Mouse (Mus musculus) lung, postnatal 0 days (tissue): ENCODE measurements at regions not wholly inside any gene's neighbourhood (a gene's known extent, or its start where the extent isn't known, plus 50 kb on each side); places are given as distances from the start of the nearest gene placed in this dataset.
"Not testable (repeated sequence)": the region's sequence is repeated elsewhere in the genome, so short reads cannot be mapped to it uniquely, and the experiment has no call there.

Experiments
- ATAC-seq: fragments of 200-750 bp; cut with Nextera tagmentation; 2 replicates; pipeline ENCODE4 v1.8.0; 2017; ENCODE audit warnings: moderate library complexity
- DNase-seq: peaks from one replicate; pipeline ENCODE4 v3.0.0-alpha.2; 2016; ENCODE audit warnings: low spot score
- H3K27ac ChIP-seq: fragments of 300-500 bp; sonication (generic); 2 replicates; pipeline ENCODE4 v1.5.1; 2014; ENCODE audit warnings: antibody characterized with exemption, mild to moderate bottlenecking, low read length, mixed read lengths
- H3K27me3 ChIP-seq: fragments of 300-500 bp; sonication (generic); replicated peaks from 2 replicates; pipeline ENCODE4 v1.6.1; 2014; ENCODE audit warnings: low read length, mixed read lengths; ENCODE audit not compliant: insufficient read depth
- H3K36me3 ChIP-seq: fragments of 300-500 bp; sonication (generic); 2 replicates; pipeline ENCODE4 v1.6.1; 2014; ENCODE audit warnings: low read length, mixed read lengths; ENCODE audit not compliant: insufficient read depth
- H3K4me1 ChIP-seq: fragments of 300-500 bp; sonication (generic); 2 replicates; pipeline ENCODE4 v1.6.1; 2014; ENCODE audit warnings: antibody characterized with exemption, low read depth, low read length, mixed read lengths; ENCODE audit not compliant: insufficient read depth
- H3K4me2 ChIP-seq: fragments of 300-500 bp; sonication (generic); replicated peaks from 2 replicates; pipeline ENCODE4 v1.6.1; 2014; ENCODE audit warnings: low read depth, mild to moderate bottlenecking, low read length, moderate library complexity, mixed read lengths
- H3K4me3 ChIP-seq: fragments of 300-500 bp; sonication (generic); 2 replicates; pipeline ENCODE4 v1.5.1; 2014; ENCODE audit warnings: low read depth, low read length
- H3K9ac ChIP-seq: fragments of 300-500 bp; sonication (generic); replicated peaks from 2 replicates; pipeline ENCODE4 v1.6.1; 2014; ENCODE audit warnings: low read depth, mild to moderate bottlenecking
- H3K9me3 ChIP-seq: fragments of 300-500 bp; sonication (generic); 2 replicates; pipeline ENCODE4 v1.6.1; 2016; ENCODE audit warnings: low read length, mixed read lengths
- CTCF ChIP-seq: IDR thresholded peaks from 2 replicates; pipeline ENCODE4 v1.5.1; 2016; ENCODE audit warnings: antibody characterized with exemption, mild to moderate bottlenecking
- EP300 ChIP-seq: IDR thresholded peaks from 2 replicates; pipeline ENCODE4 v1.6.1; 2016; ENCODE audit warnings: antibody characterized with exemption, mild to moderate bottlenecking, control low read depth
- WGBS: fragments of 180-500 bp; shearing (Covaris S2); extraction: QIAGEN DNeasy Blood & Tissue Kit; methylation state at CpG from one replicate; pipeline ENCODE4 v1.1.7; 2014; 5-methylcytosine and 5-hydroxymethylcytosine counted together

DNA sequence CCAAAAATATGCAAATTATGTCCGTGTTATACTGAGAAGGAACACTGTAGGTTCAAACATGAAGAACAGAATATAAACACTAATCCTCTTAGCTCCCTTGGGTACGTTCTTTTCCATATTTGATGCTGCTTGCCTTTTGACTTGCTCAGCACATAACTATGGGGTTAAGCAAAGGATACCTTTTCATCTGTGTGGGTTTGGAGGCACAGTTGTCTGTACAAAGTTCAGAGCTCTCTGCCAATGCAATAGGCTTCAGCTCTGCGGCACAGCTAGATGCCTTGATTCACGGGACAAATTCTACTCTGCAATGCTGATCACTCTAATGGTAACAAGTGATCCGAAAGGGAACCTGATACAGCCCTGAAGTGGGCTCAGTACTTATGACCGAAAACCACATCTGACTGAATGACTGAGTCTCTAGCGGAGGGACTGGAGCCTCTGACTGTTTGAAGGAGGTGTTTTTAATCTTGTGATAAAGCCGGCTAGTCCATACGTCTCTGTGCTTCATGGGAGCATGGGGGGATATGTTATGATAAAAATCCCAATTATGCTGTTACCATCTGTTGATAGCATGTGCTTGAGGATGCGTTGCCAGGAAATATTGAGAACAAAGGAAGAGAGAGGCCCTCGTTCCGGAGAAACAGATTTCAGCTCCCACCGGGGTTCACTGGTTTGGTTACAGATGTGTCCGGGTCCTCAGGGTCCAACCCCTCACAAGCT, 146.7 kb upstream of the Tsc22d2 start:
- Histone ChIP-seq H3K4me1 (no peaks in the 10 kb centered on the region), H3K36me3 (no peaks in the 10 kb centered on the region), H3K4me2 (no peak overlapping the region), H3K9ac (no peak overlapping the region), H3K27me3 (no peaks in the 10 kb centered on the region), H3K9me3 (no peaks in the 10 kb centered on the region), H3K27ac (no peak overlapping the region), H3K4me3 (no peak overlapping the region)
- ATAC-seq (no peak), DNase-seq (no peak)
- 66% methylated on average over 14 of the region's 14 CpGs for WGBS
- TF ChIP-seq EP300 (no peak), CTCF (no peak)

- not testable (repeated sequence) for H3K4me3 ChIP-seq, ATAC-seq, H3K36me3 ChIP-seq, H3K27me3 ChIP-seq, H3K4me2 ChIP-seq, H3K4me1 ChIP-seq, H3K27ac ChIP-seq, DNase-seq, H3K9me3 ChIP-seq, H3K9ac ChIP-seq
- WGBS = no CpG with 5 or more reads among the region's 4 CpGs
These were observed 143.1 kb upstream of the Tsc22d2 start for GRCm38 (mm10) chr3:58271441-58271840.

DNA sequence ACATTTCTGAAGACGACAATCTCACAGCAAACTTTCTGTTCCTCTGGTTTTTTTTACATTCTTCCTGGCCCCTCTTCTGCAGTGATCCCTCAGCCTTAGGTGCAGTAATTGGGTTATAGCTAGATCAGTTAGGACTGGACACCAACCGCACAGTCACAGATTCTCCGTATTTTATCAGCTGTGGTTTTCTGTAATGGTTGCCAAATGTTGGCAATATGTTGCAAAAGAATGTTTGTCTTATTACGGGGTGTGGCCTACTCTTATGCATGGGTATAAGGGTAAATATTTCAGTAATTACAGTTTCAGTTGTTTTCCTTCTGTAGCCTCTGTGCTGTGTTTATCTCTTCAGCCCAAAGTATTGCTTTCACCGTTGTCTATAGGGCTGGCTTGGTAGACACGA, 133.2 kb upstream of the Tsc22d2 start:
- no peak for ATAC-seq
- TF ChIP-seq CTCF = no peak
- TF ChIP-seq EP300 = no peak

GRCm38 (mm10) chr3:58284371-58284770, 130.1 kb upstream of the Tsc22d2 start:
- 20% methylated on average over 1 of the region's 1 CpGs for WGBS
- not testable (repeated sequence) for ATAC-seq

More for the DNA sequence above, 133.2 kb upstream of the Tsc22d2 start:
- no peak overlapping the region for H3K4me2 ChIP-seq
- no peaks in the 10 kb centered on the region for H3K4me1 ChIP-seq
- no peaks in the 10 kb centered on the region for H3K27me3 ChIP-seq
- 75% methylated on average over 6 of the region's 6 CpGs for WGBS
- no peak overlapping the region for H3K9ac ChIP-seq
- no peaks in the 10 kb centered on the region for H3K36me3 ChIP-seq
- no peak for DNase-seq
- no peaks in the 10 kb centered on the region for H3K9me3 ChIP-seq
- H3K27ac ChIP-seq = no peak overlapping the region
- H3K4me3 ChIP-seq = no peak overlapping the region

DNA sequence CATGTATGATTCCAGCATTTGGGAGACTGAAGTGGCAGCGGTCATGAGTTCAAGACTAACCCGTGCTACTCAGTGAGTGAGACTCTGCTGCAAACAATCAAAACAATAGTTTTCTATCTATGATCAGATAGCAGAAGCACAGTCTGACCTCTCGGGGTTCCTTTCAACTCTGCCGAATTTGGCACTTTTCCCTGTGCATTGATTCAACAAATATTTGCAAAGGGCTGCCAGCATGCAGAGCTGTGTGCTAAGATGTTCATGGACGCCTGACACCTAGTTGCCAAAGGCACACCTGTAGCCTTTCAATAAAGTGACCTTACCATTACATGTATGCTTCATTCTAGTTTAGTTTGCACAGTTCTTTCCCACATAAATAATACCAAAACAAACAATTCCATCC, 118.7 kb upstream of the Tsc22d2 start:
- TF ChIP-seq CTCF (no peak), EP300 (no peak)
- Histone ChIP-seq H3K4me2 (no peak overlapping the region), H3K4me3 (no peak overlapping the region), H3K27me3 (no peaks in the 10 kb centered on the region), H3K36me3 (no peaks in the 10 kb centered on the region), H3K4me1 (no peaks in the 10 kb centered on the region), H3K27ac (no peak overlapping the region), H3K9ac (no peak overlapping the region), H3K9me3 (no peaks in the 10 kb centered on the region)
- WGBS = 47% methylated on average over 5 of the region's 5 CpGs
- DNase-seq = no peak
- no peak for ATAC-seq

More at GRCm38 (mm10) chr3:58284371-58284770, 130.1 kb upstream of the Tsc22d2 start:
- not testable (repeated sequence) for H3K4me1 ChIP-seq, H3K4me3 ChIP-seq, H3K27ac ChIP-seq, DNase-seq, H3K36me3 ChIP-seq, H3K4me2 ChIP-seq, H3K9ac ChIP-seq, H3K9me3 ChIP-seq, H3K27me3 ChIP-seq

DNA sequence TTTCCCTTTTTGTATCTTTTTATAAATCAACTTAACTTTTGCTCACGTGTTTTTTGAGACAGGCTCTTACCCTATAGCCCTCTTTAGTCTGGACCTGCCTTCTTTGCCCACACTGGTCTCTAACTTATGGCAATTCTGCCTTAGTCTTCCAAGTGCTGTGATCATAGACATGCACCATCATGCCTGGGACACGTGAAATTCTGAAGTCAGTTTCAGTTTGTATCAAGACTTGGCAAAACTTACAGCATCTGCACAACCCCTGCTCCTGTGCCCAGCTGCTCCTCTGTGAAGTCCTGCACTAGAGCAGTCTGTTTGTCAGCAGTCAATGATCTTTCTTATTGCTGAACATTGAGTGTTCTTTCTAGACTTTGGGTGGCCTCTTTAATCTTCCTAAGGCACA, 114.3 kb upstream of the Tsc22d2 start:
- 62% methylated on average over 2 of the region's 2 CpGs for WGBS
- Histone ChIP-seq H3K27ac (no peak overlapping the region), H3K9ac (no peak overlapping the region), H3K4me2 (no peak overlapping the region), H3K4me3 (no peak overlapping the region), H3K36me3 (no peaks in the 10 kb centered on the region), H3K27me3 (no peaks in the 10 kb centered on the region), H3K4me1 (no peaks in the 10 kb centered on the region), H3K9me3 (no peaks in the 10 kb centered on the region)
- TF ChIP-seq EP300 = no peak
- TF ChIP-seq CTCF = no peak
- DNase-seq (no peak), ATAC-seq (no peak)
